Mouse (Mus musculus) midbrain, postnatal 0 days (tissue): ENCODE results near the gene Myo1a. TPM values are rescaled to one million over a fixed set of nuclear protein-coding genes. Genes with fewer than 3 reads are reported as not detected.
A peak's percentile ranks its signal among the peaks of the same experiment; 100 is the strongest.
"Not testable (repeated sequence)": the region's sequence is repeated elsewhere in the genome, so short reads cannot be mapped to it uniquely, and the experiment has no call there.

Experiments
- ATAC-seq: fragments of 200-750 bp; cut with Nextera tagmentation; 2 replicates; pipeline ENCODE4 v1.8.0; 2017; ENCODE audit warnings: moderate number of reproducible peaks, mild to moderate bottlenecking, moderate TSS enrichment, moderate library complexity; ENCODE audit not compliant: low FRiP score
- DNase-seq: peaks from one replicate; pipeline ENCODE4 v3.0.0-alpha.2; 2015; ENCODE audit warnings: low spot score
- H3K27ac ChIP-seq: fragments of 300-500 bp; sonication (generic); 2 replicates; pipeline ENCODE4 v1.5.1; 2014; ENCODE audit warnings: low read depth, mild to moderate bottlenecking, low read length, mixed read lengths
- H3K27me3 ChIP-seq: fragments of 300-500 bp; sonication (generic); 2 replicates; pipeline ENCODE4 v1.6.1; 2014; ENCODE audit warnings: low read length, control low read depth, mixed read lengths; ENCODE audit not compliant: insufficient read depth
- H3K36me3 ChIP-seq: fragments of 300-500 bp; sonication (generic); 2 replicates; pipeline ENCODE4 v1.6.1; 2014; ENCODE audit warnings: low read length, control low read depth, mixed read lengths; ENCODE audit not compliant: insufficient read depth
- H3K4me1 ChIP-seq: fragments of 300-500 bp; sonication (generic); 2 replicates; pipeline ENCODE4 v1.6.1; 2014; ENCODE audit warnings: mild to moderate bottlenecking, control low read depth, antibody characterized with exemption, low read length, mixed read lengths; ENCODE audit not compliant: insufficient read depth
- H3K4me2 ChIP-seq: fragments of 300-500 bp; sonication (generic); 2 replicates; pipeline ENCODE4 v1.6.1; 2014; ENCODE audit warnings: low read depth, mild to moderate bottlenecking, low read length, mixed read lengths; ENCODE audit not compliant: poor library complexity, severe bottlenecking
- H3K4me3 ChIP-seq: fragments of 300-500 bp; sonication (generic); 2 replicates; pipeline ENCODE4 v1.5.1; 2014; ENCODE audit warnings: low read depth, mild to moderate bottlenecking, low read length, moderate library complexity
- H3K9ac ChIP-seq: fragments of 300-500 bp; sonication (generic); replicated peaks from 2 replicates; pipeline ENCODE4 v1.6.1; 2014; ENCODE audit warnings: mild to moderate bottlenecking, low read length, moderate library complexity, mixed read lengths; ENCODE audit not compliant: poor library complexity, severe bottlenecking
- H3K9me3 ChIP-seq: fragments of 300-500 bp; sonication (generic); 2 replicates; pipeline ENCODE4 v1.6.1; 2016; ENCODE audit warnings: low read length, control low read depth
- CTCF ChIP-seq: IDR thresholded peaks from 2 replicates; pipeline ENCODE4 v1.5.1; 2016; ENCODE audit warnings: antibody characterized with exemption, mild to moderate bottlenecking
- WGBS: fragments of 180-500 bp; shearing (Covaris S2); extraction: QIAGEN DNeasy Blood & Tissue Kit; methylation state at CpG from one replicate; pipeline ENCODE4 v1.1.7; 2014; 5-methylcytosine and 5-hydroxymethylcytosine counted together
- polyA plus RNA-seq: library from polyadenylated mRNA; unstranded; fragments of >200 nt; fragmentation: Nextera tagmentation; extraction: Ambion mirVana; gene quantifications from 2 replicates; pipeline ENCODE4 v1.2.1, GENCODE M21; 2015
- total RNA-seq: library from RNA; depleted of rRNA; stranded (reverse); fragments of >200 nt; gene quantifications from 2 replicates; pipeline ENCODE4 v1.2.3, GENCODE M21; 2014; rRNA removed

The Myo1a gene
- total RNA-seq (0.57 and 0.77 TPM in 2 replicates), polyA plus RNA-seq (0.13 and 0.15 TPM in 2 replicates)

- H3K4me3 ChIP-seq = no peak within 1 kb of the TSS
- H3K4me1 ChIP-seq = no peaks in the 10 kb centered on the region
- WGBS = 76% methylated on average over 2 of the region's 2 CpGs
- no peaks in the 10 kb centered on the region for H3K27me3 ChIP-seq
- ATAC-seq (no peak), DNase-seq (no peak)
- H3K9me3 ChIP-seq = no peaks in the 10 kb centered on the region
- no peaks in the 10 kb centered on the region for H3K36me3 ChIP-seq
- H3K9ac ChIP-seq = no peak within 1 kb of the TSS
- H3K27ac ChIP-seq = no peak within 1 kb of the TSS
- no peak for TF ChIP-seq CTCF
- no peak within 1 kb of the TSS for H3K4me2 ChIP-seq
These were observed at the start of gene Myo1a for GRCm38 (mm10) chr10:127704766-127705220. Myo1a (plus strand) TSS chr10:127705170.

GRCm38 (mm10) chr10:127657617-127658016 is 47.4 kb upstream of the Myo1a start:
- peaks cover 19% of the 10 kb centered on the region for H3K27me3 ChIP-seq
- H3K4me1 ChIP-seq, H3K9me3 ChIP-seq, H3K9ac ChIP-seq, H3K27ac ChIP-seq, H3K4me3 ChIP-seq, H3K4me2 ChIP-seq, ATAC-seq, DNase-seq, H3K36me3 ChIP-seq: not testable (repeated sequence)
- WGBS = 59% methylated on average over 6 of the region's 6 CpGs

DNA sequence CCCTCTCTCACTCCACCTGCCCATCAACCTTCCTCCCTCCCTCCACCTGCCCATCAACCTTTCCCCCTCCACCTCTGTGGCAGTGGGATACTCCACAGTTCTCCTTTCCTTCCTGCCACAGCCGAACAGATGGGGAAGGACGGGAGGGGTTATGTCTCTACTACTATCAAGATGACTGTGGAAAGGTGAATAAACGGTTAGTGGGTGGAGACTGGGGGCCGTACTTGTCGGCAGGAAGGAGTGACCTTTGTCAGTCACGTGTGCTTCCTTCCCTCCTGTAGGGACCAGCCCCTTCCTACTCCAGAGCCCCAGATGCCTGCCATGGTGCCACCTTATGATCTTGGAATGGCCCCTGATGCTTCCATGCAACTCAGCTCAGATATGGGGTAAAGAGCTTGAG is 46.9 kb upstream of the Myo1a start:
- Histone ChIP-seq H3K4me3 (no peak overlapping the region), H3K9ac (no peak overlapping the region), H3K27me3 (peaks cover 24% of the 10 kb centered on the region), H3K4me1 (peaks cover 3% of the 10 kb centered on the region; the same call in 1 of the 2 replicates), H3K27ac (no peak overlapping the region), H3K36me3 (no peaks in the 10 kb centered on the region), H3K4me2 (no peak overlapping the region), H3K9me3 (no peaks in the 10 kb centered on the region)
- ATAC-seq = no peak
- no peak for TF ChIP-seq CTCF
- 22% methylated on average over 6 of the region's 6 CpGs for WGBS
- DNase-seq = no peak

DNA sequence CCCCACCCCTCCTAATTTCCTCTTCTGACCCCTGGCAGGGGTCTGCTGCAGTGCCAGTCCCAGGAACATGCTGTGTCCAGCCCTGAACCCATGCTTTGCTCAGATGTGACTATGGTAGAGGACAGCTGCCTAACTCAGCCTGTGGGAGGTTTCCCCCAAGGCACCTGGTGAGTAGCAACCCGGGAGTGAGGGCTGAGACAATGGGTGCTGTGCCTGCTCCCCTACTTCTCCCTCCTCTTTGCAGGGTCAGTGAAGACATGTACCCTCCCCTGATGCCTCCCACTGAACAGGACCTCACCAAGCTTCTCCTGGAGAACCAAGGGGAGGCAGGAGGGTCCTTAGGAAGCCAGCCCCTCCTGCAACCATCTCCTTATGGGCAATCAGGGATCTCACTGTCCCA is 45.4 kb upstream of the Myo1a start:
- Histone ChIP-seq H3K4me2 (no peak overlapping the region), H3K9ac (no peak overlapping the region), H3K4me3 (no peak overlapping the region), H3K9me3 (no peaks in the 10 kb centered on the region), H3K27ac (no peak overlapping the region), H3K27me3 (peaks cover 32% of the 10 kb centered on the region), H3K4me1 (peaks cover 3% of the 10 kb centered on the region; the same call in 1 of the 2 replicates), H3K36me3 (no peaks in the 10 kb centered on the region)
- TF ChIP-seq CTCF = no peak
- ATAC-seq = no peak
- no peak for DNase-seq
- 56% methylated on average over 1 of the region's 1 CpGs for WGBS

DNA sequence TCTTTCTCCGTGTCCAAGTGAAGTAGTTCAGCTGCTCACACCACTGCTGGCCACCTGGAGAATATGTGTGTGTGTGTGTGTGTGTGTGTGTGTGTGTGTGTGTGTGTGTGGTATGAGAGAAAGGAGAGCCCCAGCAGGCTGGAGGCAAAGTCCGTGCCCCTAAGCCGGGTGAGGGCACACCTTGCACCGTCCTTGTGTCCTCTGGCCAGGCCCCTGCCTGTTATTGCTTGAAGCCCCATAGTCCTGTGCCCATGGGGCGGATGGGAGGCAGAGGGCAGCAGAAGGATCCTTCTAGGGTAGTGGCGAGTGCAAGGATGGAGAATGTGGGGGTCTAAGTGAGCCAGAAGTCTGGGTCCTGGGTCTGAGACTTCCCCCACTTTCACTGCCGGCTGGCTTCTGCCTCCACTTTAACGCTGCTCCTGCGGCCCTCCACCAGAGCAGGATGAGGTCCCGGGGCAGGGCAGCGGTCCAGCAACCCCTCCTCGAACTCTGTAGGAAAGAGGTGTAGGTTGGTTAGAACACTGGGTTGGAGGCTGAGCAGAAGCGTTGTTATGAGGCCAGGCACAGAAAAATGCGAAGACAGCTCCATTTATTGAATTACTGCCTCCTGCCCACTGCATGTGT is 43.6 kb upstream of the Myo1a start:
- Histone ChIP-seq H3K9ac (no peak overlapping the region), H3K27ac (no peak overlapping the region), H3K9me3 (no peaks in the 10 kb centered on the region), H3K4me3 (peak overlapping the region; percentile 8; the same call in 1 of the 2 replicates), H3K36me3 (no peaks in the 10 kb centered on the region), H3K4me1 (peaks cover 3% of the 10 kb centered on the region; the same call in 1 of the 2 replicates), H3K4me2 (peak overlapping the region; percentile 37), H3K27me3 (peaks cover 48% of the 10 kb centered on the region)
- ATAC-seq (no peak), DNase-seq (no peak)
- WGBS = 21% methylated on average over 12 of the region's 14 CpGs
- TF ChIP-seq CTCF = no peak

GRCm38 (mm10) chr10:127661915-127662663 is 42.9 kb upstream of the Myo1a start:
- Histone ChIP-seq H3K4me1 (peaks cover 4% of the 10 kb centered on the region; the same call in 1 of the 2 replicates), H3K4me2 (peak overlapping the region; percentile 37), H3K27me3 (peaks cover 52% of the 10 kb centered on the region), H3K9me3 (no peaks in the 10 kb centered on the region), H3K4me3 (peak overlapping the region; percentile 8), H3K27ac (no peak overlapping the region), H3K36me3 (no peaks in the 10 kb centered on the region), H3K9ac (no peak overlapping the region)
- peak; percentile 23 for DNase-seq
- no peak for ATAC-seq
- no peak for TF ChIP-seq CTCF
- WGBS = 9% methylated on average over 16 of the region's 16 CpGs
